Mouse (Mus musculus): Measurements from ENCODE around the gene Ptpn3. TPM values are rescaled to one million over a fixed set of nuclear protein-coding genes. Genes with fewer than 3 reads are reported as not detected.

Gene Ptpn3
- polyA plus RNA-seq, 2 experiments = 0.38 to 0.46 TPM

- no peaks in the 10 kb centered on the region for H3K27me3 ChIP-seq (ENCODE audit: control insufficient read depth, insufficient read depth, low read length)
- H3K9ac ChIP-seq (replicated peaks) = no peak overlapping the region
- no peak overlapping the region for H3K4me3 ChIP-seq (ENCODE audit: insufficient read depth in 1 of 2, low read depth in 2 of 2, low read length in 2 of 2)
- ATAC-seq (ENCODE audit: insufficient read depth) = no peak
- H3K27ac ChIP-seq = no peak overlapping the region
- H3K4me1 ChIP-seq (replicated peaks; ENCODE audit: control insufficient read depth in 2 of 2, insufficient read depth in 2 of 2, low read length in 1 of 2) = no peaks in the 10 kb centered on the region
- 63% methylated on average over 9 of the region's 9 CpGs for WGBS (ENCODE audit: insufficient replicate concordance)
- no peaks in the 10 kb centered on the region for H3K36me3 ChIP-seq (replicated peaks; ENCODE audit: control insufficient read depth, insufficient read depth, low read depth)
- DNase-seq (ENCODE audit: low read depth in 3 of 3, low spot score in 3 of 3) = no peak
- no peak overlapping the region for H3K4me2 ChIP-seq (ENCODE audit: low read depth)
- H3K9me3 ChIP-seq (ENCODE audit: control insufficient read depth, low read length) = no peaks in the 10 kb centered on the region
- no peak for TF ChIP-seq CTCF (IDR thresholded peaks at IDR 0.05; ENCODE audit: low read depth)
- no peak for TF ChIP-seq EP300 (IDR thresholded peaks at IDR 0.05; ENCODE audit: low read depth)
Measured at GRCm38 (mm10) chr4:57335000-57335666, 33.5 kb upstream of the Ptpn3 start.

- Histone ChIP-seq H3K9me3 (ENCODE audit: control insufficient read depth, low read length) (no peaks in the 10 kb centered on the region), H3K27me3 (ENCODE audit: control insufficient read depth, insufficient read depth, low read length) (no peaks in the 10 kb centered on the region), H3K27ac (no peak overlapping the region), H3K9ac (replicated peaks) (no peak overlapping the region), H3K36me3 (replicated peaks; ENCODE audit: control insufficient read depth, insufficient read depth, low read depth) (no peaks in the 10 kb centered on the region), H3K4me2 (ENCODE audit: low read depth) (no peak overlapping the region), H3K4me3 (ENCODE audit: insufficient read depth in 1 of 2, low read depth in 2 of 2, low read length in 2 of 2) (no peak overlapping the region), H3K4me1 (replicated peaks; ENCODE audit: control insufficient read depth in 2 of 2, insufficient read depth in 2 of 2, low read length in 1 of 2) (no peaks in the 10 kb centered on the region)
- DNase-seq (ENCODE audit: low read depth in 3 of 3, low spot score in 3 of 3) (no peak), ATAC-seq (ENCODE audit: insufficient read depth) (no peak)
- TF ChIP-seq EP300 (IDR thresholded peaks at IDR 0.05; ENCODE audit: low read depth) (no peak), CTCF (IDR thresholded peaks at IDR 0.05; ENCODE audit: low read depth) (no peak)
- 69% methylated on average over 12 of the region's 12 CpGs for WGBS (ENCODE audit: insufficient replicate concordance)
Measured at GRCm38 (mm10) chr4:57333926-57334548, 32.4 kb upstream of the Ptpn3 start.

GRCm38 (mm10) chr4:57332511-57332910, 30.9 kb upstream of the Ptpn3 start:
- Histone ChIP-seq H3K9ac (replicated peaks) (no peak overlapping the region), H3K4me3 (ENCODE audit: insufficient read depth in 1 of 2, low read depth in 2 of 2, low read length in 2 of 2) (no peak overlapping the region), H3K27ac (no peak overlapping the region), H3K9me3 (ENCODE audit: control insufficient read depth, low read length) (no peaks in the 10 kb centered on the region), H3K4me1 (replicated peaks; ENCODE audit: control insufficient read depth in 2 of 2, insufficient read depth in 2 of 2, low read length in 1 of 2) (no peaks in the 10 kb centered on the region), H3K27me3 (ENCODE audit: control insufficient read depth, insufficient read depth, low read length) (no peaks in the 10 kb centered on the region), H3K36me3 (replicated peaks; ENCODE audit: control insufficient read depth, insufficient read depth, low read depth) (no peaks in the 10 kb centered on the region), H3K4me2 (ENCODE audit: low read depth) (no peak overlapping the region)
- TF ChIP-seq CTCF (IDR thresholded peaks at IDR 0.05; ENCODE audit: low read depth) = no peak
- no peak for TF ChIP-seq EP300 (IDR thresholded peaks at IDR 0.05; ENCODE audit: low read depth)
- DNase-seq (ENCODE audit: low read depth in 3 of 3, low spot score in 3 of 3) (no peak), ATAC-seq (ENCODE audit: insufficient read depth) (no peak)
- WGBS (ENCODE audit: insufficient replicate concordance) = 41% methylated on average over 3 of the region's 3 CpGs

- no peak for TF ChIP-seq EP300 (IDR thresholded peaks at IDR 0.05; ENCODE audit: low read depth)
- peak; percentile 46 for TF ChIP-seq CTCF (IDR thresholded peaks at IDR 0.05; ENCODE audit: low read depth)
- Histone ChIP-seq H3K9me3 (ENCODE audit: control insufficient read depth, low read length) (no peaks in the 10 kb centered on the region), H3K9ac (replicated peaks) (no peak overlapping the region), H3K27ac (no peak overlapping the region), H3K27me3 (ENCODE audit: control insufficient read depth, insufficient read depth, low read length) (no peaks in the 10 kb centered on the region), H3K4me1 (replicated peaks; ENCODE audit: control insufficient read depth in 2 of 2, insufficient read depth in 2 of 2, low read length in 1 of 2) (peaks cover 0 to 5% of the 10 kb centered on the region in 2 experiments; a peak in 2 of 4 replicates), H3K4me3 (ENCODE audit: insufficient read depth in 1 of 2, low read depth in 2 of 2, low read length in 2 of 2) (no peak overlapping the region), H3K36me3 (replicated peaks; ENCODE audit: control insufficient read depth, insufficient read depth, low read depth) (no peaks in the 10 kb centered on the region), H3K4me2 (ENCODE audit: low read depth) (no peak overlapping the region)
- WGBS (ENCODE audit: insufficient replicate concordance) = 31% methylated on average over 23 of the region's 23 CpGs
- DNase-seq (ENCODE audit: low read depth in 3 of 3, low spot score in 3 of 3) = no peak
- no peak for ATAC-seq (ENCODE audit: insufficient read depth)
Measured at GRCm38 (mm10) chr4:57320606-57321327, 19.1 kb upstream of the Ptpn3 start.
